Mouse (Mus musculus) embryonic facial prominence, embryonic 14.5 days (tissue): Measurements from ENCODE around the gene Sf3b5. TPM values are rescaled to one million over a fixed set of nuclear protein-coding genes. Genes with fewer than 3 reads are reported as not detected.
A peak's percentile ranks its signal among the peaks of the same experiment; 100 is the strongest.

ENCODE experiments used
- ATAC-seq: fragments of 200-750 bp; cut with Nextera tagmentation; 2 replicates; pipeline ENCODE4 v1.8.0; 2017; ENCODE audit warnings: low read depth, moderate number of reproducible peaks, moderate TSS enrichment
- DNase-seq: peaks from one replicate; pipeline ENCODE4 v3.0.0-alpha.2; 2015; ENCODE audit warnings: low spot score
- H3K27ac ChIP-seq: fragments of 300-500 bp; sonication (generic); replicated peaks from 2 replicates; pipeline ENCODE4 v1.5.1; 2014; ENCODE audit warnings: low read depth, mild to moderate bottlenecking, low read length, moderate library complexity
- H3K27me3 ChIP-seq: fragments of 300-500 bp; sonication (generic); replicated peaks from 2 replicates; pipeline ENCODE4 v1.6.1; 2014; ENCODE audit warnings: low read length; ENCODE audit not compliant: control insufficient read depth, insufficient read depth
- H3K36me3 ChIP-seq: fragments of 300-500 bp; sonication (generic); 2 replicates; pipeline ENCODE4 v1.6.1; 2014; ENCODE audit warnings: low read length, mixed read lengths; ENCODE audit not compliant: control insufficient read depth, insufficient read depth
- H3K4me1 ChIP-seq: fragments of 300-500 bp; sonication (generic); 2 replicates; pipeline ENCODE4 v1.6.1; 2014; ENCODE audit warnings: antibody characterized with exemption, low read length; ENCODE audit not compliant: control insufficient read depth, insufficient read depth
- H3K4me2 ChIP-seq: fragments of 300-500 bp; sonication (generic); 2 replicates; pipeline ENCODE4 v1.6.1; 2014; ENCODE audit warnings: low read depth, mild to moderate bottlenecking, low read length, moderate library complexity, mixed read lengths
- H3K4me3 ChIP-seq: fragments of 300-500 bp; sonication (generic); 2 replicates; pipeline ENCODE4 v1.5.1; 2014; ENCODE audit warnings: low read depth, mild to moderate bottlenecking, low read length
- H3K9ac ChIP-seq: fragments of 300-500 bp; sonication (generic); 2 replicates; pipeline ENCODE4 v1.6.1; 2014; ENCODE audit warnings: low read depth, mild to moderate bottlenecking, low read length, moderate library complexity, mixed read lengths
- H3K9me3 ChIP-seq: fragments of 300-500 bp; sonication (generic); 2 replicates; pipeline ENCODE4 v1.6.1; 2016; ENCODE audit warnings: low read length; ENCODE audit not compliant: control insufficient read depth
- WGBS: fragments of 180-500 bp; shearing (Covaris S2); extraction: QIAGEN DNeasy Blood & Tissue Kit; methylation state at CpG from one replicate; pipeline ENCODE4 v1.1.7; 2014; 5-methylcytosine and 5-hydroxymethylcytosine counted together
- polyA plus RNA-seq: library from polyadenylated mRNA; unstranded; fragments of >200 nt; fragmentation: Nextera tagmentation; extraction: Ambion mirVana; gene quantifications from 2 replicates; pipeline ENCODE4 v1.2.1, GENCODE M21; 2014

The Sf3b5 gene
- 39.8 and 42.7 TPM in 2 replicates for polyA plus RNA-seq

DNA sequence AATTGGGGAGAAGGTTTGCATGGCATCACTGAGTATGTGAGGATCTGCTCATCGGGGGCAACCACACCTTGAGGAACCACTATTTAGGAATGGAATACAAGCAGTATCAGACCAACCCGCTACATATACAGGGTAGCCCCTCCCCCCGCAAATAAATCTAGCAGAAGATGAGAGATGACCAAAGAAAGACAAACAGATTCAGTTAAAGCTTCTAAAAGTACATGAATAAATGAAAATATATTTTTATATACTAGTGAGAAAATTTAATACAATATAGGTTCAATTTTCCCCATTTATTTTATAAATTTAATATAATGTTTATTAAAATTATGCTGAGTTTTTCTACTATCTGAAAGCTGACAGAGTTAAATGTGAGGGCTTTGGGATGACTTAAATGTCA lies at the start of gene Sf3b5:
Gene Sf3b5, plus strand, starts transcription at position 301 of the 400 bp plus-strand sequence.
- Histone ChIP-seq H3K9me3 (no peaks in the 10 kb centered on the region), H3K4me1 (peaks cover 7% of the 10 kb centered on the region), H3K9ac (no peak within 1 kb of the TSS), H3K4me3 (no peak within 1 kb of the TSS), H3K27ac (no peak within 1 kb of the TSS), H3K4me2 (no peak within 1 kb of the TSS), H3K27me3 (no peaks in the 10 kb centered on the region), H3K36me3 (peaks cover under 1% of the 10 kb centered on the region; the same call in 1 of the 2 replicates)
- no peak for ATAC-seq
- WGBS = 89% methylated on average over 3 of the region's 3 CpGs
- no peak for DNase-seq

DNA sequence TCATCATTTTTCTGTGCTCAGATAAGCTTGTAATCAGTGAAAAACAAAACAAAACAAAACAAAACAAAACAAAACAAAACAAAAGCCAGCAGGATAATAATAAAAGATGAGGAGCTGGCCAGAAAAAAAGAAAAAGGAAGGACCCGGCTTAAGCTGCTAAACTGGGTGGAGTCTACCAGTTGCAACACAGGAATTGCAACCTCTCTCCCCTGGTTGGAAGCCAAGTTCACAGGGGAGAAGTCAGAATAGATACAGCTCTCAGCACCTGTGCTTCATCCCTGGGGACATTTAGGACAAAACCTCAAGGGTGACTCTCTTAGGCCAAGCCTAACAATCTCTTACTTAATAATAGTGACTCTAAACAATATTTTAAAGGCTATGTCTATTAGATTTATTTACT lies 49.3 kb upstream of the Sf3b5 start:
- Histone ChIP-seq H3K36me3 (no peaks in the 10 kb centered on the region), H3K27me3 (no peaks in the 10 kb centered on the region), H3K4me3 (no peak overlapping the region), H3K27ac (no peak overlapping the region), H3K4me2 (no peak overlapping the region), H3K9ac (no peak overlapping the region), H3K4me1 (no peaks in the 10 kb centered on the region), H3K9me3 (no peaks in the 10 kb centered on the region)
- WGBS = 37% methylated on average over 1 of the region's 1 CpGs
- no peak for ATAC-seq
- DNase-seq = peak; percentile 41

DNA sequence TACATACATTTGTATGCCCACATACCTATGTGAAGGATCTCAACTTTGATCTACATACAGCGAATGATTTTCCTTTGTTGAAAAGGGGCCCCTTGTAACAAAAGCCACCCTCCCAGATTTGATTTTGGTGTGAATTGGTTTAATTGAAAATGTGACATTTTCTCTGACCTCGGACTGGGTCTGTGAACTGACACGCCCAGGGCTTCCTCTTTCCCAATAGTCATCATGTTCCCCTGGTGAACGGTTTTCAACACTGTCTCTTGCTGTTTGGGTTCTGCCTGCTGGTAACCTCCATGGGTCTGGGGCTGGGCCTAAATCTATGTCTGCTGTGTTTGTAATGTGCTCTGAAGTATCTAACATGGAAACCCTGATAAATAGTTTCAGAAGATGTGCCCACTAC lies 47.9 kb upstream of the Sf3b5 start:
- WGBS = 78% methylated on average over 4 of the region's 4 CpGs
- H3K9ac ChIP-seq = no peak overlapping the region
- H3K9me3 ChIP-seq = no peaks in the 10 kb centered on the region
- H3K4me2 ChIP-seq = no peak overlapping the region
- ATAC-seq (no peak), DNase-seq (no peak)
- no peak overlapping the region for H3K4me3 ChIP-seq
- no peak overlapping the region for H3K27ac ChIP-seq
- H3K4me1 ChIP-seq = no peaks in the 10 kb centered on the region
- no peaks in the 10 kb centered on the region for H3K27me3 ChIP-seq
- no peaks in the 10 kb centered on the region for H3K36me3 ChIP-seq

DNA sequence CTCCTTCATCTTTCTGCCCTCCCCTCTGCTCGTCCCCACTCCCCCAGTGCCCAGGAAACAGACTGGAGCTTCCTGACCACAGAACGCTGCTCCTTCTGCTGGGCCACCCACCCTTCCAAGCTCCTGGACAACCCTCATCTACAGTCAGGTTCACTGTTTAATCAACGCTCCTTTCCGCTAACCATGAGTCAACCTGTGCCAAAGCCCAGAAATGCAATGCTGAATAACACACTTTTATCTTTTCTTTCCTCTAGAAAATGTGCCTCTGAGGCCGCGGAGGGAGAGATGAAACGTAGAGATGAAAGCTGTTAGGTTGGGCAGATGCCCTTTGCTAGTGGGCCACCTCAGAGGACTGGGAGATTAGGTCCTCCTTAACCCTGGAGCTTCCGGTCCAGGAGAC lies 43.6 kb upstream of the Sf3b5 start:
- no peak overlapping the region for H3K9ac ChIP-seq
- no peak overlapping the region for H3K27ac ChIP-seq
- no peak overlapping the region for H3K4me2 ChIP-seq
- ATAC-seq (no peak), DNase-seq (no peak)
- H3K27me3 ChIP-seq = no peaks in the 10 kb centered on the region
- no peak overlapping the region for H3K4me3 ChIP-seq
- 0 out of 2 replicates have a peak, but pooled peaks cover 4% of the 10 kb centered on the region for H3K4me1 ChIP-seq
- H3K36me3 ChIP-seq = no peaks in the 10 kb centered on the region
- 91% methylated on average over 8 of the region's 8 CpGs for WGBS
- no peaks in the 10 kb centered on the region for H3K9me3 ChIP-seq

DNA sequence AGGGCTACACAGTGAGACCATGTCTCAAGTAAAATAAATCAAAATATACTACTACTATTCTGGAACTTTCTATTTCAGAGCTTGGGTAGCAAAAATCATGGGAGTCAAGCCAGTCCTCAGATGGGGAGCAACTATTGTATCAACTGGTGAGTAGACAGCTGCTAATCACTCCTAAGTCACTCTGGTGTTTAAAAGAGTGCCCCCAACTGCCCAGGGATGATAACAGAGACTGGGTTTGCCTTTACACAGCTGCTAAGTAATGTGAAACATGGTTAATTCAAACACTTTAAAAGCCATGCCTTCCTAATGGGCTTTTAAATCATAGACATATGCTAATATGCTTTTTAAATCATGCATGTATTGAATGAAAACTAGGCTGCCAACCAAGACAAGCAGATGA lies 42.9 kb upstream of the Sf3b5 start:
- H3K4me3 ChIP-seq = no peak overlapping the region
- no peak overlapping the region for H3K9ac ChIP-seq
- no peak overlapping the region for H3K4me2 ChIP-seq
- H3K27ac ChIP-seq = no peak overlapping the region
- no peak for ATAC-seq
- H3K36me3 ChIP-seq = no peaks in the 10 kb centered on the region
- no peaks in the 10 kb centered on the region for H3K27me3 ChIP-seq
- H3K4me1 ChIP-seq = 0 out of 2 replicates have a peak, but pooled peaks cover 4% of the 10 kb centered on the region
- DNase-seq = no peak
- no peaks in the 10 kb centered on the region for H3K9me3 ChIP-seq

DNA sequence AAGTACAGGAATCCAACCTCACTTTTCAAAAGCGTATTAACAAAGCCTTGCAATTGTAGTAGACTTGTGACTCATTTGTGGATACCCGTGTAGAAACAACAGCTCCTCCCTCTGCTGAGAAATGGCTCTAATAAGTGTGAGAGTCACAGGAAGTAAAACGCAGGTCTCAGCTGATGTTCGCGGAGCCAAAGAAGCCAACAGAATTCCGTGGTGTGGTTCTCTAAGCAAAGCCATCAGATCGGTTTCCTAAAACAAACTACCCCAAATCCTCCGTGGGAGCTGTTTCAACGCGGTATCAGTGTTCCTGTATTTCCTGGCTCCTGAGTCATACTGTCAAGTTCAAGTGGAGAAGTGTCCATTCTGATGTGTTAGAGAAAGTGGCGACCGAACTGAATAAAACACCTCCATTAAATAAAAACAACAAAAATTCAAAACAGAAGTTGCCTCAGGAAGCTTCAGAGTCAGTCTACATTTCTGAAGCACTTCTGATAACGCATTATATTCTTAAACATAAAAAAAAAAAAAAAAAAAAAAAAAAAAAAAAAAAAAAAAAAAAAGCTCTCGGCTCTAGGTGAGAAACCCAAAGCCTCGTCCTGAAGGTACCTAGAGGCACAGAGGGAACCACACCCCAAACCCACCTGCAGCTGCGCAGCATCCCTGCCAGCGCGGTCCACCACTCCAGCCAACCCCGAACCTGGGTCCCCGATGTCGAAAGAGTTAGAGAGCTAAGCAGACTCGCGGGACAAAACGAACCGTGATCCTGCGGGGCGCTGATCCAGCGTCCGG lies 41.6 kb upstream of the Sf3b5 start:
- DNase-seq (peak; percentile 45), ATAC-seq (no peak; the same call in 1 of the 2 replicates)
- H3K4me2 ChIP-seq = peak overlapping the region; percentile 83
- H3K4me1 ChIP-seq = 0 out of 2 replicates have a peak, but pooled peaks cover 4% of the 10 kb centered on the region
- no peak overlapping the region for H3K27ac ChIP-seq
- no peaks in the 10 kb centered on the region for H3K36me3 ChIP-seq
- H3K9ac ChIP-seq = peak overlapping the region; percentile 64
- H3K9me3 ChIP-seq = no peaks in the 10 kb centered on the region
- H3K4me3 ChIP-seq = peak overlapping the region; percentile 72
- no peaks in the 10 kb centered on the region for H3K27me3 ChIP-seq
- WGBS = 5% methylated on average over 27 of the region's 29 CpGs

DNA sequence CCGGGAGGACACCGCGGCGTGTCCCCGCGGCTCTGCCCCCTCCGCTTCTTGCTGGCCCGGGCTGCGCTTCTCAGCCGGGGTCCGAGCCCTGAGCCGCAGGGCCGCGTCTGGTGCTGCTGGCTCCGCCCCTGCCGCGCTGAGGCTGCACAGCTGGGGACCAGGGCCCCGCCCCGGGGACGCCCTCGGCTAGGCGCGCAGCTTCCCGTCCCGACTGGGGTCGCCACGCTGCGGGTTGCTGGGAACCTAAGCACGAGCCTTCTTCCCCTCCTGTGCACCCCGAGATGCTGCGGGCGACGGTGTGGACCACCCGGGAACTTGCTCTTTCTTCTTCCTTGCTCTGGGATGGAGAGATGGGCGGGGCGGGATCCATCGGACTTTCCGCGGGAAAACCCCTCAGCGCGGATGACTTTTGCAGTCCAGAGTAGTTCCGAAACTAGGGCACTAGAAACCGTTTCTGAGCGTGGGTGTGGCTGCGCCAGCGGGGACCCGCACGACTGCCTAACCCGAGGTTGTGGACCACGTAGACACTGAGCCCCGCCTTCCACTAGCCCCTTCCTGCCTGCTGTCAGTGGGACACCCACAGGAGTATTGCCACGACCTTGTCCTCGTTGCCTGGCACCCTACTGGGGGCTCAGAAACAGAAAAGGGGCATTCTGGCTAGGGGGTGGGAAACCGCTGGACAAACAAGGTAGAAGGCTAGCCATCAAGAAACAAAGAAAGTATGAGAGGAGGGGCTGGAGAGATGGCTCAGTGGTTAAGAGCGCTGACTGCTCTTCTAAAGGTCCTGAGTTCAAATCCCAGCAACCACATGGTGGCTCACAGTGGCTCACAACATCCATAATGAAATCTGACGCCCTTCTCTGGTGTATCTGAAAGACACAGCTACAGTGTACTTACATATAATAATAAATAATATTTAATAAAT lies 40.7 kb upstream of the Sf3b5 start, which contains the start of gene Stx11:
Gene Stx11, minus strand, starts transcription at position 148 of the 925 bp plus-strand sequence.
- Histone ChIP-seq H3K4me1 (0 out of 2 replicates have a peak, but pooled peaks cover 4% of the 10 kb centered on the region), H3K27me3 (no peaks in the 10 kb centered on the region), H3K4me2 (peak within 1 kb of the TSS; percentile 83), H3K27ac (no peak within 1 kb of the TSS), H3K36me3 (no peaks in the 10 kb centered on the region), H3K4me3 (peak within 1 kb of the TSS; percentile 72), H3K9ac (peak within 1 kb of the TSS; percentile 64), H3K9me3 (no peaks in the 10 kb centered on the region)
- ATAC-seq (peak; percentile 95), DNase-seq (peak; percentile 77)
- 7% methylated on average over 23 of the region's 56 CpGs for WGBS

DNA sequence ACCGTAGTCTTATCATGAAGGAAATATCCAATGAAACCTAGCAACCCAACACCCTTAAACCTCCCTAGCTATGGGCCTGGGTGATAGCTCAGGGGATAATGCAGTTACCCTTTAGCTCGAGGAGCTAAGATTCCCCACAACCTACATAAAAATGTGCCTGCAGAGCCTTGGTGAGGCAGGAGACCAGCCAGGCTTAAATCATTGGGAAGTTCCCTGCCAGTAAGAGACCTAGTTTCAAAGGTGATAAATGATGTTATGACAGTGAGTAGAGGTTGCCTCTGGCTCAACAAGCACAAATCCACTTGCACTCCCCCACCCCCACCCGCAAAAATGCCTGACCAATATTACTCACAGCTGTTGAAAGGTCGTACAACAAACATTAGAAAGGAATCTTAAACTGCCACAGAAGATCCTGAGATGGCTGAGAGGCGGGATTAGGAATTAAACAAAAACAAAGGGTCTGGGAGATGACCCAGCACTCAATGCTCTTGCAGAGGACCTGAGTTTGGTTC lies 39.4 kb upstream of the Sf3b5 start:
- WGBS = 68% methylated on average over 5 of the region's 5 CpGs
- no peak overlapping the region for H3K4me3 ChIP-seq
- no peaks in the 10 kb centered on the region for H3K36me3 ChIP-seq
- H3K9ac ChIP-seq = no peak overlapping the region
- H3K27me3 ChIP-seq = no peaks in the 10 kb centered on the region
- no peaks in the 10 kb centered on the region for H3K9me3 ChIP-seq
- no peak overlapping the region for H3K27ac ChIP-seq
- H3K4me1 ChIP-seq = 0 out of 2 replicates have a peak, but pooled peaks cover 4% of the 10 kb centered on the region
- no peak for DNase-seq
- no peak overlapping the region for H3K4me2 ChIP-seq
- no peak for ATAC-seq
